Mouse (Mus musculus) MEL (cell line): ENCODE measurements around the gene Pigx. TPM values are rescaled to one million over a fixed set of nuclear protein-coding genes. Genes with fewer than 3 reads are reported as not detected.
A peak's percentile ranks its signal among the peaks of the same experiment; 100 is the strongest.

Experiments
- DNase-seq: peaks from one replicate; pipeline ENCODE4 v3.0.0; 2011; ENCODE audit warnings: low read depth, low spot score
- H3K27ac ChIP-seq: 2 replicates; pipeline ENCODE4 v1.5.1; 2012; ENCODE audit warnings: low read depth, mild to moderate bottlenecking, control low read depth, low read length, moderate library complexity; ENCODE audit not compliant: control insufficient read depth
- H3K27me3 ChIP-seq, 2 experiments: fragments of 150-350 bp in 1 of 2; sonication (generic) in 1 of 2; 2 replicates each; pipeline ENCODE4 v1.6.1; 2012; ENCODE audit warnings: low read length in 2 of 2, mild to moderate bottlenecking in 2 of 2, improper control_type of control experiment in 1 of 2, moderate library complexity in 1 of 2; ENCODE audit not compliant: insufficient read depth in 2 of 2, control insufficient read depth in 1 of 2
- H3K36me3 ChIP-seq, 2 experiments: 2 replicates each; pipeline ENCODE4 v1.6.1; 2012 to 2014; ENCODE audit warnings: low read length in 2 of 2, improper control_type of control experiment in 1 of 2, inconsistent platforms in 1 of 2, mild to moderate bottlenecking in 1 of 2; ENCODE audit not compliant: insufficient read depth in 2 of 2, control insufficient read depth in 1 of 2
- H3K4me1 ChIP-seq, 2 experiments: fragments of 150-350 bp in 1 of 2; sonication (generic) in 1 of 2; 2 replicates each; pipeline ENCODE4 v1.6.1; 2012; ENCODE audit warnings: low read length in 2 of 2, improper control_type of control experiment in 1 of 2, mild to moderate bottlenecking in 1 of 2; ENCODE audit not compliant: insufficient read depth in 2 of 2, control insufficient read depth in 1 of 2
- H3K4me3 ChIP-seq, 2 experiments: fragments of 150-350 bp in 1 of 2; sonication (generic) in 1 of 2; 2 replicates each; pipeline ENCODE4 v1.5.1; 2012; ENCODE audit warnings: low read depth in 2 of 2, low read length in 2 of 2, mild to moderate bottlenecking in 2 of 2, moderate library complexity in 2 of 2, control low read depth in 1 of 2, improper control_type of control experiment in 1 of 2; ENCODE audit not compliant: control insufficient read depth in 1 of 2, insufficient read depth in 1 of 2
- H3K79me2 ChIP-seq: 2 replicates; pipeline ENCODE4 v1.6.1; 2012; ENCODE audit warnings: mild to moderate bottlenecking, low read length, moderate library complexity; ENCODE audit not compliant: control insufficient read depth, poor library complexity, insufficient read depth
- H3K9ac ChIP-seq: 2 replicates; pipeline ENCODE4 v1.6.1; 2012; ENCODE audit warnings: low read depth, mild to moderate bottlenecking, control low read depth, low read length, moderate library complexity; ENCODE audit not compliant: control insufficient read depth, poor library complexity, severe bottlenecking
- H3K9me3 ChIP-seq: fragments of 150-350 bp; sonication (generic); replicated peaks from 2 replicates; pipeline ENCODE4 v1.6.1; 2012; ENCODE audit warnings: mild to moderate bottlenecking, low read length, improper control_type of control experiment, moderate library complexity; ENCODE audit not compliant: insufficient read depth
- CHD1 ChIP-seq: IDR thresholded peaks from 2 replicates; pipeline ENCODE4 v1.6.1; 2012; ENCODE audit warnings: low read depth, mild to moderate bottlenecking, inconsistent platforms, low read length, improper control_type of control experiment
- E2F4 ChIP-seq: IDR thresholded peaks from 2 replicates; pipeline ENCODE4 v1.6.1; 2011; ENCODE audit warnings: low read depth, low read length, improper control_type of control experiment, borderline replicate concordance
- ETS1 ChIP-seq: IDR thresholded peaks from 2 replicates; pipeline ENCODE4 v1.6.1; 2012; ENCODE audit warnings: low read depth, mild to moderate bottlenecking, inconsistent platforms, low read length, improper control_type of control experiment, moderate library complexity
- HCFC1 ChIP-seq: IDR thresholded peaks from 2 replicates; pipeline ENCODE4 v1.6.1; 2012; ENCODE audit warnings: low read depth, mild to moderate bottlenecking, inconsistent platforms, low read length, improper control_type of control experiment, moderate library complexity
- KAT2A ChIP-seq: conservative IDR thresholded peaks from 2 replicates; pipeline ENCODE4 v1.6.1; 2012; ENCODE audit warnings: low read depth, low read length, improper control_type of control experiment, inconsistent platforms
- MAFK ChIP-seq: IDR thresholded peaks from 2 replicates; pipeline ENCODE4 v1.6.1; 2011; ENCODE audit warnings: low read depth, mild to moderate bottlenecking, low read length, improper control_type of control experiment, borderline replicate concordance
- MAX ChIP-seq: IDR thresholded peaks from 2 replicates; pipeline ENCODE4 v1.6.1; 2011; ENCODE audit warnings: low read length, improper control_type of control experiment
- MEF2A ChIP-seq: IDR thresholded peaks from 2 replicates; pipeline ENCODE4 v1.6.1; 2014; ENCODE audit warnings: low read depth, mild to moderate bottlenecking, inconsistent platforms, low read length, improper control_type of control experiment; ENCODE audit not compliant: poor library complexity, insufficient replicate concordance, severe bottlenecking; ENCODE audit errors: extremely low read depth
- MYC ChIP-seq: IDR thresholded peaks from 2 replicates; pipeline ENCODE4 v1.6.1; 2011; ENCODE audit warnings: low read depth, mild to moderate bottlenecking, low read length, improper control_type of control experiment, moderate library complexity
- NRF1 ChIP-seq: IDR thresholded peaks from 2 replicates; pipeline ENCODE4 v1.6.1; 2014; ENCODE audit warnings: low read depth, mild to moderate bottlenecking, inconsistent platforms, low read length, improper control_type of control experiment, moderate library complexity; ENCODE audit not compliant: poor library complexity, insufficient read depth, severe bottlenecking
- POLR2A ChIP-seq, 2 experiments: IDR thresholded peaks; 2 replicates each; pipeline ENCODE4 v1.6.1; 2011 to 2012; ENCODE audit warnings: low read length in 2 of 2, mild to moderate bottlenecking in 2 of 2, control low read depth in 1 of 2, improper control_type of control experiment in 1 of 2, low read depth in 1 of 2, moderate library complexity in 1 of 2; ENCODE audit not compliant: control insufficient read depth in 1 of 2, insufficient read depth in 1 of 2, poor library complexity in 1 of 2
- POLR2AphosphoS5 ChIP-seq: IDR thresholded peaks from 2 replicates; pipeline ENCODE4 v1.6.1; 2012; ENCODE audit warnings: low read depth, borderline replicate concordance, mild to moderate bottlenecking, inconsistent platforms, low read length, moderate library complexity, mixed read lengths
- SIN3A ChIP-seq: IDR thresholded peaks from 2 replicates; pipeline ENCODE4 v1.6.1; 2012; ENCODE audit warnings: low read length, improper control_type of control experiment, inconsistent platforms
- TBP ChIP-seq: IDR thresholded peaks from 2 replicates; pipeline ENCODE4 v1.8.0; 2011; ENCODE audit warnings: low read depth, low read length, improper control_type of control experiment
- UBTF ChIP-seq: IDR thresholded peaks from 2 replicates; pipeline ENCODE4 v1.6.1; 2012; ENCODE audit warnings: low read depth, mild to moderate bottlenecking, inconsistent platforms, low read length, improper control_type of control experiment, moderate library complexity, borderline replicate concordance; ENCODE audit not compliant: insufficient read depth
- polyA plus RNA-seq, 2 experiments: library from polyadenylated mRNA; stranded (reverse) in 1 of 2; unstranded in 1 of 2; fragments of >175 nt in 1 of 2; fragments of >200 nt in 1 of 2; gene quantifications; 2 replicates each; pipeline versions ENCODE4 v1.2.1 to v1.2.4; 2012; ENCODE audit warnings: low replicate concordance in 2 of 2, low read depth in 1 of 2; ENCODE audit not compliant: insufficient read length in 2 of 2, insufficient read depth in 1 of 2, missing spikeins in 1 of 2
- total RNA-seq: library from RNA; depleted of rRNA; stranded (reverse); fragments of 300-350 nt; gene quantifications from 2 replicates; pipeline ENCODE4 v1.2.3, GENCODE M21; 2012

The Pigx gene
- total and polyA plus RNA-seq, 3 experiments = 22.3 to 29.5 TPM; not detected in 1

DNA sequence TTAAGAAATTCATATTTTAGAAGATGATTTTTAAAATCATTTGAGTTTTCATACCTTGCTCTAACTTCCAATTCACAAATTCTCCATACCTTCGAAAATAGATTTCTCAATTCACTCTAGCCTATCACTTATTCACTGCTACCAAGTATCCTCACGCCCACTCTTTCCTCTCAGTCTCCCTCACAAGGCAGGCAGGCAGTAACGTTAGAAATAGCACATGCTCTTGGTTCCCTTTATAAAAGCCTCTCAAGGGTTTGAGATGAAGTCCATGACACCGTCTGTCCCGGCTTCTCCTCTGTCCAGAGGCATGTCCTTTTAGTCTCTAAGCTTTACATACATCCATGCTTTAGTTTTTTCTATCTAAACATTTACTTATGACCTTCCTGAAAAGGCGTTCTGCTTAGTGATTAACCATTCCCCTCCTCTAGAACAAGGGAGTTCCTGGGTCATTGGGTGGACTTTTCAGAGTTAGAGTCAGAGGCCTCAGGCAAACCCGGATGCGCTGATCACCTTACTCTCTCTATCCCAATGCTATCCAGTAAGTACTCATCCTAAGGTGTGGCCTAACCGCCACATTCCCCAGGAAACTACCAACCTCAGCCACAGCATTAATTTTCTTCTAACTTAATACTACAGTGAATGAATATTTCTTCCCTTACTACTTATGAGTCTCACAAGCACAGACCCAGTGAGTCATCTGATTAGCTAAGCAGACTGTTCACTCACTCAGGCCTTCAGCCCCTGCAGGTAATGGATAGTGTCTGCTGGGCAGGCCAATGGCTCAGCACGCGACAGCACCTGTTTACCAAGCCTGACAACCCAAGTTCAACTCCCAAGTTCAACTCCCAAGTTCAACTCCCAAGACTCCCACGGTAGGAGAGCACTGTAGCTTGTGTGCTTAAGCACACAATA lies 30.9 kb downstream of the Pigx start:
- H3K9ac ChIP-seq = no peak overlapping the region
- no peaks in the 10 kb centered on the region for H3K27me3 ChIP-seq
- DNase-seq = peak; percentile 39
- H3K79me2 ChIP-seq = peaks cover 76% of the 10 kb centered on the region
- H3K4me3 ChIP-seq = no peak overlapping the region
- no peaks in the 10 kb centered on the region; the same call in 1 of the 2 replicates for H3K9me3 ChIP-seq
- peak overlapping the region; percentile 7; the same call in 1 of the 2 replicates for H3K27ac ChIP-seq
- peaks cover 21 to 30% of the 10 kb centered on the region in 2 experiments for H3K4me1 ChIP-seq
- 0 out of 2 replicates have a peak, but pooled peaks have one; percentile 21 for TF ChIP-seq MYC
- TF ChIP-seq KAT2A = no peak
- TF ChIP-seq MEF2A = no peak
- no peak for TF ChIP-seq SIN3A
- TF ChIP-seq POLR2A (IDR thresholded peaks at IDR 0.05; ENCODE audit: control insufficient read depth in 1 of 2, insufficient read depth in 1 of 2, low read depth in 1 of 2, low read length in 2 of 2, poor library complexity in 1 of 2) = no peak
- no peak for TF ChIP-seq UBTF
- TF ChIP-seq HCFC1 = no peak
- no peak for TF ChIP-seq NRF1
- TF ChIP-seq CHD1 = no peak
- TF ChIP-seq MAX = peak; percentile 49
- H3K36me3 ChIP-seq = peaks cover 0 to 38% of the 10 kb centered on the region in 2 experiments

DNA sequence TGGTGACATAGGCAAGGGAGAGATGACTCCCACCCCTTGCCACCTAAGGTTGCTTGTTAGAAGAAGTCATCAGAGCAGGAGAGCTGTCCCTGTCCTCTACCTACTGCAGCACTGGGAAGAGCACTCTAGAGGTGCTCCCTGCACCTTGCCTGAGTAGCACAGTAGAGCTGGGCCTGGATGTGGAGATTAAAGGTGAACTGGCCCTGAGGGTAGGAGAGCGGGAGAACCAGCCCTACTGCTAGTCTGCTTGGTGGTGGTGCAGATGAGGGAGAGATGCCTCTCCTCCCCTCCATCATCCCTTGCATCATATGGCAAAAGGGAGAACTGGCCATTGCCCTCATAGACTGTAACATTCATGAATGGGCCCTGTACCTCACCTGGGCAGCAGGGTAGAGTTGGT lies 32.6 kb downstream of the Pigx start:
- H3K4me1 ChIP-seq = peaks cover 31 to 37% of the 10 kb centered on the region in 2 experiments
- no peaks in the 10 kb centered on the region; the same call in 1 of the 2 replicates for H3K9me3 ChIP-seq
- no peak overlapping the region for H3K27ac ChIP-seq
- H3K36me3 ChIP-seq = peaks cover 0 to 51% of the 10 kb centered on the region in 2 experiments
- TF ChIP-seq ETS1 (no peak), POLR2AphosphoS5 (no peak), MAFK (no peak), KAT2A (no peak), TBP (no peak), SIN3A (no peak), E2F4 (no peak), HCFC1 (no peak)
- peaks cover 72% of the 10 kb centered on the region for H3K79me2 ChIP-seq
- H3K4me3 ChIP-seq = no peak overlapping the region
- DNase-seq = no peak
- H3K27me3 ChIP-seq = no peaks in the 10 kb centered on the region
- H3K9ac ChIP-seq = no peak overlapping the region
